Mouse (Mus musculus): ENCODE measurements at regions not wholly inside any gene's neighbourhood (a gene's known extent, or its start where the extent isn't known, plus 50 kb on each side); places are given as distances from the start of the nearest gene placed in this dataset.

DNA sequence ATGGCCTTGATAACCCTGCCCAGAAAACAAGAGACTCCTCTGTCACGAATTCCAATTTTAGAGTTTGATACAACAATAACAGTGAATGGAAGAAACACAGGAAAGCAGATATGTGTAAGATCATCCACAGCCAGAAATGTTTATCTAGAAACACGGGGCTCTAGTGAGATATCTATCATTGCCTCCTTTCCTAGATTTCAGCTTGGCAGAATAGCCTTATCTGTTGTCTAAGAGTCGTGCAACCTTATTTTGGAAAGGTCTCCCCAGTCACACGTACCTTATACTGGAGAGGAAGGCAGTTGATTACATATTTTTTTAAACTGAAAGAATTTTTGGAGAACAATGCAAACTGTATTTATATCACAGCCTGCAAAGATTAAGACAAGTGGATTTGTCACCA is 61.6 kb downstream of the Gm10295 start:
- no peak for DNase-seq (ENCODE audit: low spot score)

DNA sequence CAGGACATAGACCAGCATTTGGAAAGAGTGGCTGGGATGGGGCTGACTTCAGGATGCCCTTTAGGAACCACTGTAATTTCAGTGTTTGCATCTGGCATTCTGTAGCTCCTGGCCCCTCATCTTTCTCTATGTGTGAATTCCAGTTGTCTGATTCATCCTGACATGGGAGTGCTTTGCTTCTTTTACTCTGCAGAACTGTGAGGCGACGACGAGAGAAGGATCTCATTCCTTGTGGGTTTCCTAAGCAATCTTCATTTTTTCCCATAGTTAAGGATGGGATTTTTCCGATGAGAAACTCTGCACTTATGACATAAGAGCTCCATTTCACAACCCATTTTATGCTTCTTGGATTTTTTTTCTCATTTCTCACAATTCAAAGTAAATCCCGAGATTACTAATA is 62.0 kb downstream of the Gm10295 start:
- no peak for DNase-seq (ENCODE audit: low spot score)

DNA sequence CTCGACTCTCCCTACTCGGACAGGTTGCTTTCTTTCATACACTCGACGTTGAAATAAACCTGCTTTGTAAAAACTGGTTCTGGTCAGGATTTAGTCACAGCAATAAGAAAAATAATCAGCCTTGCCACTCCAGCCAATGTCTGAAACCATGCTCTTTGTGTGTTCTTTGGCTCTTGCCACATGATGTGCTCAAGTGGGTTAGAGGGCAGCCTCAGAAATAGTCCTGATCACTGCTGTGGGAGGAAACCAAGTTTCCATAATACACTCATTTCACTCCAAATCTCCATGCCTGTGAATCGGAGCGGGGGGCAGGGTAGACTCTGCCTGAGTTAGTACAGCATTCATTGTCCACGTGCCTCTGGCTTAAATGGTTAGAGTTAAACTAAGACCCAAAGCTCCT is 63.8 kb downstream of the Gm10295 start:
- no peak for DNase-seq (ENCODE audit: low spot score)

DNA sequence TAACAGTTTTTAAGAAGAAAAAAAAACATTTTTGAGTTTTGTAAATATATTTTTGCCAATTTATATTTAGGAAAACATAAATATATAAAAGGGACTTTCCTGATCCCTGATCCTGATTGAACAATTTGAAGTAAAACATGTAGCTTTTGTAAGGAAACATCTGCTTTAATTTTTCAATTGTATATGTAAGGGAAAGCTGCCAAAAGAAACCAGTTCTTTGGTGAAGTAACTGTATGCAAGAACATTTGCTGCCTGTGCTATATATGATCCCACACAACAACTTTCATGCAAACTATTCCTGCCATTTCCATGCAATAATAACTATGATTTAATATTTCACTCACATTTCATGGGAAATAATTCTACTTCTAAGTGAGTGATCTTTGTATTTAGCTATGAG is 67.0 kb downstream of the Gm10295 start:
- no peak for DNase-seq (ENCODE audit: low spot score)

DNA sequence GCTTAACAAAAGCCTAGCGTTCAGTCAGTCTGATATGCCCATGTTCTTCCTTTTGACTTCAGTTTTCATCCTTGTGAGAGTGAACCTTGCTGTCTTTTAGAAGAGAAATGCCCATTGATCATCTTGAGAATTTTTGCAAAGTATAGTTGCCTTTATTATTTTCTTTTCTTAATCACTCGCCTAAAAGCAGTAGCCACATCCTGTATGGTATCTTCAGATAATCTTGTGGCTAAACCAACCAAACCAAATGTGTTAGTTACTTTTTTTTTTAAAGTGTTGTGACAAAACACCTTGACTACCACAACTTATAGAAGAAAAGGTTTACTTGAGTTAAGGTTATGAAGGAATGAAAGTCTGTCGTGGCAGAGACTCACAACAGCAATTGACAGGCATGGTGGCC is 67.9 kb downstream of the Gm10295 start:
- no peak for DNase-seq (ENCODE audit: low spot score)

DNA sequence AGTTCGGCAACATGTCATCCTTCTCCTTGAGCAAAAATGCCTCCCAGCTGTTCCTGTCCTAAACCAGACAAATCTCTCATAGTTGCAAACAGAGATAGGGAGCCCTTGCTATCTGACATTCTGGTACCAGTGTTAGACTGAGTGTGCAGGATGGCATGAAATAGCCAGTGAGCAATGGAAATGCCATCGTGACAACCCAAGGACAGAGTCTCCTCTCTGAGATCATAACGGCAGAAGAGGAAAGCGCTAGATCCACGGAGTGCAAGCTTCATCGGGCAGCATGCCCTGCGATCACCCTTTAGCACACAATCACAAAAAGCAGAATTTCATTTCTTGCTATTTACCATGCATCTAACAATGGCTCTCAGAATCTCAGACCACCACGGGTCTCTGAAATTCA is 85.2 kb downstream of the Gm10295 start:
- no peak for DNase-seq (ENCODE audit: low spot score)

DNA sequence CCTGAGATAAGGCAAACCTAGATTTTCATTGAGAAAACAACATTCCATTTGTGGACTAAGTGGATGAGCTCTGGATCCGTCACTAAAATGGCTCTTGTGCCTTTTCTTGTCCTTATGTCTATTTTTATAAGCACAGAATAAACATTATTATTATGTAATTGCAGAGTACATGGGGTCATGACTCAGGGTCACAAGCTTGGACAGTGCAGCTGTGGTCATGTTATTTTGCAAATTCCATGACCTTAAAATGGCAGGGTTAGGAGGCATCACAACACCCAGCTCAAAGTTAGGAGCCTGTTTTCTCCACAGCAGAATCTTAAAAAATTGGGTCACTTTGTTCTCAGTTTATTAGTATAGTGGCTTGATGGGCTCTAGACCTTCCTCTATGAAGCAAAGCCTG is 87.2 kb downstream of the Gm10295 start:
- no peak for DNase-seq (ENCODE audit: low spot score)

DNA sequence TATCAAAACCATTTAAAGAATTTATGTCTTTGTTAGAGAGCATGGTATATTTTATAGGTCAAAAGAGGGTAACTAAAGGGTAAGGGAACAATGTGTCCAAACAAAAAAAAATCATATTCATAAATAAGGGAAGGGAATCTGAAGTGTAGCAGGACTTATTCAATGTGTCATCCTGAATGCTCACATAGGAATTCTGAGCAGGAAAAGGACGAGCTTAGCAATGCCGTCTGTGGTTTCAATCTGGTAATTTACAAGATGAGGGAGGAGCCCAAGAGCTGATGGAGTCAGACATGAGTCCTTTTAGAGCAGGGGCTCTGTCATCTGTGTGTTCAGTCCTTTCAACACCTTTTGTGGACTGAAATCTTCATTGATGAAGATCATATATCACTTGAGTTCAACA is 101.6 kb downstream of the Gm10295 start:
- no peak for DNase-seq (ENCODE audit: low spot score)

DNA sequence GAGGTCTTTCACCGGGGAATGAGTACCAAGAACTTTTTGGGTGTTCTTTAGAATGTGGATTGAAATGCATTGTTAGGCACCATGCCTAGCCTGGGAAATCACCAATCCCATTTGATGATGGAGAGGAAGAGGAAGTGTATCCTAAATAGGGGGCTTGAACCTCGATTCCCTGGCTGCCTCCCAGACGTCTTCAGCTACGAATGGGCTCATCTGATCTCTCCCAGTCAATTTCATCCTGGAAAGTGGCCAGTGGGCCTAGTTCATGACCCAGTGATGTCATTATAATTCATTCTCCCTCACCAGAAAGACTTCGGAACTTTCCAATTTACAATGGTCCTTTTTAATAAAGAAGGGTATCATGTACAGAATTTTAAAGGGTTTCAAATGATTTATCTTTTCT is 102.1 kb downstream of the Gm10295 start:
- no peak for DNase-seq (ENCODE audit: low spot score)

DNA sequence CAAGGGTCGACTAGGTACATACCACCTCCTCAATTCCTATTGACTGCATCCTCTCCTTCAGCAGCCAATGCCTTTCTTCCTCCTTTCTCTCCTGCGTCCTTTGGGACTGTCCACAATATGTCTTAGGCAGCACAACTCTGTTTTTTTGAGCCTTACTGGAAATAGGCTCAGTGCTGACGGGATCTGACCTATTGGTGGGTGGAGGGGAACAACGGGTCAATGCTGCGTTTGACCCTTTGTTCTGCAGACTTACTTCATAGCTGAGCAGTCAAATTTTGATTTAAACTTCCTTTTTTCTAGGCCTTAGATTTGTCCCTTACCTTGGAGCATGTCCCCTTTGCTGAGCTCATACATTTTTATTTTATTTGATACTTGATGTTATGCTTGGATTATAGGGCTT is 103.4 kb downstream of the Gm10295 start:
- DNase-seq (ENCODE audit: low spot score) = no peak

DNA sequence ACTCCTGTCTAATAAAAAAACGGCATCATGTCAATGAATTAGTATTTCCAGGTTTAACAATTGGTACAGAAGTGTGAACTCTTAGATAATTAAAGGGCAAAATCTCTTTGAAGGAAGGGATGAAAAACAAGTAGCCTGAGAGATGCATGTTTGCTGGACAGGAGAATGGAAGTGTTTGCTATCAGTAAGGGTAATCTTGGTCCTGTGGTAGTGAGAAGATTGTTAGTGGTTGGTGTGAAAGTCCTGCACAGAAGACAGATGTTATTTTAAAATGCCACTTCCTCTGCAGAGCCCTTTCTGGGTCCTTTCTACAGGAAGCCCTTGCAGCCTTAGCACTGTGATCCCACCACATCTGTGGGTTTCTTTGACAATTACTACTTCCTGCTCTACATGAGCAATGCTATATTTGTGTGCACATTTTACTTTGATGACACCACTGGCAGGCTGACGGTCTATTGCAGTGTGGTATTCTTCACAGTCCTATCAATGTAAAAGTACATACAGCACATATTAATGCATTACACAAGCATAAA is 108.8 kb downstream of the Gm10295 start:
- DNase-seq (ENCODE audit: low spot score) = no peak

DNA sequence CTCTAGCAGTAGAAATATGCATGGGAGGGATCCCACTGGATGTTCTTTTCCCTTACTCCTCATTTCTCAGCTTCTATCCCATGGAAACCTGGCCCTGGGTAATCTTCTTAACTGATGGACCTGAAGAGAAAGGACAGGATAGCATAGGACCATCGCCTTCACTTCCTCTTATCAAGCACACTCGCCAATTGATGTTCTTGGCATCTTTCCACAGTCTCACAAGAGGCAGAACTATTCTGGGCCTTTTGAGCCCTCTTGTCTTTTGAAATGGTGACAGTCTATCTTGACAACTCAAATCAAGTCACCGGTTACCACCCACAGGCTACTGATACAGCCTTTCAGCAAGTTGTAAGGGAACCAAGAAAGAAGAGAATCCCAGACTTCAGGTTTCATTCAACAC is 112.1 kb downstream of the Gm10295 start:
- no peak for DNase-seq (ENCODE audit: low spot score)

DNA sequence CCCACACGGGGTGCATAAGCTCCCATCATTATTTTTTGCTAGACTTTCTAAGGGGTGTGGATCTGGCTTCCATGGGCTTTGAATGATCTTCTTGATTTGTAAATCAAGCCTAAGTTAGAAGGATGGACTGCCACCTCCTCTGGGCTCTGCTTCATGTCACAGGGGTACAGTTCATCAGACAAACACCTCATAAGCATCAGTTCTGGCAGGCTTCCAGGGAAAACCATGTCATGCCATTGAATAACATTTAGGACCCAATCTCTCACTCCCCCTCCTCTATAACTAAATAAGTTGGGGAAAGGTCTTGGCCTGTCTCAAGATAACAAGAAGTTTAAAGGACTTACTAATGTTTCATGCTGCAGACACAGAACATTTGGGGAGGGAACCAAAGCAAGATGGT is 115.0 kb downstream of the Gm10295 start:
- DNase-seq (ENCODE audit: low spot score) = no peak

DNA sequence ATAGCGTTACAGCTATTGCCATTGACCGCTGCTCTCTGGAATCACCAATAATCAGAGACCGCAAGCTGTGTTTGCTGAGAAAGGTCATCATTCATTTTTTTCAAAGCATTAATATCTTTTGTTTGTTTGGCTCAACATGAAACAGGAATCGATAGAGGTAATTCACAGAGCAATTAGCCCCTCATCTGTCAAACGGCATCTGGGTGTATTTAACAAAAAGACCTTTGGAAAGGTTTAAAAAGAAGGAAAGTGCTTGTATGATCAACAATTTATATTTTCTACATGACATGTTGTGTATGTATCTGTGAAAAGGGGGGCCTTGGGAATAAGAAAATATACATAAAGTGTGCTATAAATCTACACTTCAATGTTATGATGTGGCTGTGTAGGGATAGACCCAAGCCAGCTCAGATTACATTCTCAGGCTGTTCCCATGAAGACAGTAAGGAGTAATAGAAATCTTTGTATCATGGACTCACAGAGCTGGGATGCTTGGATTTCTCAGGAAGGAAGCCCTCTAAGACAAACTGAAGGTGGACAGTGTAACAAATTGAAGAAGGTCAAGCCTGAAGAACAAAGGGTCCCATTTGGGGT is 117.0 kb downstream of the Gm10295 start:
- DNase-seq (ENCODE audit: low spot score) = no peak

DNA sequence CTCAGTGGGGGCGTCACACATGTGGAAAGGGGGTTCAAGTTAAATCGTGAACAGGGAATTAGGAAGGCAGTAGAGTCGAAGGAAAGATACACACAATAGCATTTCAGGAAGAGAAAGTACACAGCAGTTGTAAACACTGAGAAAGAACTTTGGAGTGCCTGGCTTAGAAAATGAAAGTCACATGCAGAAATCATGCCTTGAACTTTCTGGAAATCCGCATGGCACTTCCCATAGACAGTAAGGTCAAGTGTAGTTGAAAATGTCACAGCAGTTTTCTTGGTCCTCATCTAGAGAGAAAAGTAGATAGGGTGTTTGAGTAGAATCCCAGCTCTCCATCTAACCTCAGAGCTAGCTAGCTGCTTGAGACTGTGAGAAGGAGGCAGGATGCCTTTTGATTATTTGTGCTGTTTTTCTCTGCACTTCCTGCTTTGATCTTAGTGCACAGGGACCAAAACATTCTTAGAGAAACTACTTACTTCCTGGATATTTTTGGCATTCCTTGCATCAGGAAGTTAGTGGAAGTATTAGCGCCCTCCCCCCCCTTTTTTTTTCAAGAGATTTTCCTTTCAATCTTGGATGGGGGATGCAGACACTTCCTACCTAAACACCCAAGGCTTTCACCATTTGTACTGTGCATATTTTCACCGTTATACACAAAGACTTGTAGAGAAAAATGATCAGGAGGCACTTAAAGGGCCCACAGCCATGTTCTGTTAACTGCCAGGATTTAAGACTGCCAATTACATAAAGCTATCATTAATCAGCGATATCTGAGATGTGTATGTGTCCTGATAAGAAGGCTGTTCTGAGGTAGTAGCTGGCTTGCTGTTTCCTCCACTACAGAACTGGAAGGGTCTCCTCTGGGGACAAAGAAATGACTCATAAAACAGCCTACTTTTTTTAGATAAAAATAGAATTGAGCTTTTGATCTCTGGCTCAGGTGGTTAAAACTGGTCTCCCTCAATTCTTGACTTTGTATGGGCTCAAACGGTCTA is 118.2 kb downstream of the Gm10295 start:
- no peak for DNase-seq (ENCODE audit: low spot score)

DNA sequence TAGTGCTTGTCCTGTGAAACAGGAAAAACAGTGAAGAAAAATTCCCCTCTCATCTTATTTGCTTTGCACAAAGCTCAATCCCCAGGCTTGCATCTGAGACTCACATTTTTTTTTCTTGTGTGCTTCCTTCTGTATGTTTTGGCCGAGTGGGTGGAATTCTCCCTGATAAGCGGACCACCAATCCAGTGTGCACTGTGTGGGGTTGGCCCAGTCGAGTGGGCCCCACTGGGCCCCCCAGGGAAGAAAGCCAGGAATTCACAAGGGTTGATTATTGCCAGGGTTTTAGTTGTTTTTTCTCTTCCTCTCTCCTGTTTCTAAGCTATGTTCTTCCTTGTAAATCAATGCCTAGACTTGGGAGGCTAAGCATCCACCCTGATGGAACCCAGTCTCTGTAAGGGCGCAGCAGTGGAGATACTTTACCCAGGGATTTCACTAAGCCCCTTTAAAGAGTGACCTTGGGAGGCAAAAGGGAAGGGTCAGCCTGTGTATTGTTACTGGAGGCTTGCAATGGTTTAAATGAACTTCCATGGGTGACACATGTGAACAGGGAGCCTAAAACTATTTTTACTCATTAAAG is 120.3 kb downstream of the Gm10295 start:
- no peak for DNase-seq (ENCODE audit: low spot score)

DNA sequence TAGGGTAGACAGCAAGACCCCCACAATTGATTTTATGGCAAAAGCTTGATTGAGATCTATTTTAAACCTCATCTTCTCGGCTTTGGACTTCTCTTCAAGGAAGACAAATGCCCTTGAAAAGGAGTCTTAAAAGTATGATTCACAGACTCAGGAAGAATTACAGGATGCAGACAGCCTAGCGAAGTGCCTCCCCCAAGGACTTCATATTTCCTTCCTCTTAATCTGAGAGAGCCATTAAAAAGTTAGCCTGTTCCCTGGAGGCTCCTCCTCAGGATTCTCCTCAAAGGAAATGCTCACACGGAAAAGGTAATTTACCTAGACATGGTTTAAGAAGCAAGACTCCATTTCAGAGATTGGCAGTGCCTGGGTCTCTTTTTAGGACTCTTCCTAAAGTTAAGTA is 122.1 kb downstream of the Gm10295 start:
- no peak for DNase-seq (ENCODE audit: low spot score)

DNA sequence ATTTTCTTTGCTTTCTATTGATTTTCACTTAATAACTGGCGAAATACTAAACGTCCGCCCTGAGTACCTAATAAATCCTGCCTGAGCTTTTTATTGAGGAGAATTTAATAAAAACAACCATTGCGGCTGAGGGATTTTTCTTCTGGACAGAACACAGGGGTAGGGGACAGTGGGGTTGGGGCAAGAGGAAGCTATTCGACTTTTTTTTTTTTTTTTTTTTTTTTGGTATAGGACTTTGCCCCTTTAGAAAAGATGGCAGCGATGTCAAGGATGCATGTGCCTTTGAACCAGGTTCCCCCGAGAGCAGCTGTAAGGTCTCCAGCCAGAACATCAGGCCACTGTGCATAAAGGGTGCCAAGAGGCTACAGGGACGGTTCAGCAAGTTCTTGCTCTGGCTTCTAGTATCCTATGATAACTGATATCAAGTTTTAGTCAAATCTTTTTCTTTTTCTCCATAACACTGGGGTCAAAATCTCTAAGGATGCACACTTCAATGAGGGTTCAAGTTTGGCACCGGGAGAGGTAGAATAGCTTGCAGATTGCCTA is 126.9 kb downstream of the Gm10295 start:
- no peak for DNase-seq (ENCODE audit: low spot score)

DNA sequence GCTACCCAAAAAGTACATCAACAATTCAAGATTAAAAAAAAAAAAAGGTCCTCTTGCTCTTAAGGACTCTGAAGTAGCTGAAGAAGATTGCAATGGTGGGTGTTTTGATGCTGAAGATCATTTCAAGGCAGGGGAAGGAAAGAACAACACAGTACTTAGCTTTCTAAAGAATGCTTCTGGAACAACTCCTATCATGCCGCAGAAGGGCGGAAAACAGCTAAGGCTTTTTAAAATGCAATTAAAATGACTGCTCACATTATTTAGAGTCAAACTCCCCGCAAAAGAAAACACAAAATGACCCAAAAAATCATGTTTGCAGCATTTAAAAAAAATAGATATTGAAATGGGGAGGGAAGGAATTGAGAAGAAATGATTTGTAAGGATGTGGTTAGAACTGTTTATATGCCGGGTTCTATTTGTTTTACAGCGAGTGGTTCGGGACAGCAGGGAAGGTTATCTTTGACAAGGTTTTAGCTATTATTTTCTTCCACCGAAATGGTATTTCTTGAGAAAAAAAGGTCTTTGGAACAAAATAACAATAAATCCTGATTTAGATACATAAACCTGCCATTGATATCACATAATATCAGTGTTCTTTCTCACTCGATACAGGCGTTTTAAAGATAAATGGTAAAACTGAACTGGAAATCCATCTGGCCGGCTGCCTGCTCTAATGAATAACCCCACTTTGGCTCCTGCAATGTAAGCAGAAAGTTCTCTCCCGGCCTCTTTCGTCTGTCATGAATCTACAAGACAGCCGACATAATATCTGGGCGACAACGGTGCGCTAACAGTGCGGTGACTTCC is 127.6 kb downstream of the Gm10295 start:
- no peak for DNase-seq (ENCODE audit: low spot score)

DNA sequence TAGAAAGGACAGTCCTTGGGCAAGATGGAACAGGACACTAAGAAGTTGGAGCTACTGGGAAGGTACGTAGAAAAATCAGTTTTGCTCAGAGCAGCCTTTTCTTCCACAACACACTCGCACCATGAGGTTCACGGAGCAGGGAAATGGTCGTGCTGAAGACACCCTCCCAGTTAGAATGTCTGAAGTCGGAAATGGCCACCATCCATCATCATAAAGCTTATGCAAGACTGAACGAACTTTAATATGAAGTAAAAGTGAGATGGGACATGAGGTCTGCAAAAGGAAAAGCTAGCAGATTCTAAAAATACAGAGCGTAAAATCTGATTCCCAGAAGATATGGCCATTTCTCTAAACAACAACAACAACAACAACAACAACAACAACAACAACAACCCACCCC is 133.9 kb downstream of the Gm10295 start:
- DNase-seq (ENCODE audit: low spot score) = no peak

DNA sequence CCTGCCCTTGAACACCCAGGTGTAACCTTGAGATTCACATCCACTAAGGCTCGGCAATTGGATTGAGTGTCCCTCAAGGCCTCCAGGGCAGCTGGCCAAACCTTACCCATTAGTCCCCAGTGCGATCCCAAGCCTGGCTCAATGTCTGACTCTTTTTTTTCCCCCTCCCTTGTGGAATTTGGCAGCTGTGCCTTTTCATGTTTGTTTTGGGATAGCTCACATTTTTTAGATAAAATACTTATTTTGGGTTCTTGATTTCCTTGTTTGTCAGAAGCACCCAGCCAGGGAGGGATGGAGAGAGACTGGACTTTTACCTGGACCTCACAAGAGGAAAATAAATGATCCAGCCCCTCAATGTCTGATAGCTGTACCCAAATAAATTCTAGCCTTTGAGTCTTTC is 134.5 kb downstream of the Gm10295 start:
- DNase-seq (ENCODE audit: low spot score) = no peak

DNA sequence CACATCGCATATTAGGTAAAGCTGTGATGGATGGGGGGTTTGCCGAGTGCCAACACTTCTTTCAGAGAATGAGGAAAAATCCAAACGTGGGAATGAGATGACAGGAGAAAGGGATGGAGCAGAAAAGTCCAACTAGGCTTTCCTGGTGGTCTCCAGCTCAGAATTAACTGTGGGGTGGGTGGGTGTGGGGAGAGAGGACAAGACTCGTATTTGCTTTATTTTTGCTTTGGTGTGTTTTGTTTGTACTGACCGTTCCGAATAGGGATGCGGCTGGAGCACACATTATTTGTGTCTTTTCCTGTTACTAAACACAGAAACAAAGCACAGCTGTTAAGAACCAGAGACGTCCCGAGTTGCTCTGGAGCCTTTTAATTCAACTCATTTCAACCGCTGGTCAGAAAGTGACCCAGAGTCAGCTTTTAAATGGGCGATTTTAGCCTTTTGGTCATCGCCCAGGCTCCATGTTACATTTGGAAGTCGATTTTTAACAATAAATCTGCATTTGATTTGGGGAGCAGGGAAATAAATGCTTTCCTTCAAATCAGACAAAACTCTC is 136.7 kb downstream of the Gm10295 start:
- no peak for DNase-seq (ENCODE audit: low spot score)
